Mouse (Mus musculus) forebrain, embryonic 16.5 days (tissue): ENCODE data around the gene Kcnj13. TPM values are rescaled to one million over a fixed set of nuclear protein-coding genes. Genes with fewer than 3 reads are reported as not detected.

Experiments
- ATAC-seq: fragments of 200-750 bp; cut with Nextera tagmentation; 2 replicates; pipeline ENCODE4 v1.8.0; 2017; ENCODE audit warnings: mild to moderate bottlenecking, moderate library complexity
- H3K27ac ChIP-seq: fragments of 300-500 bp; sonication (generic); 2 replicates; pipeline ENCODE4 v1.5.1; 2014; ENCODE audit warnings: low read length, control low read depth
- H3K27me3 ChIP-seq: fragments of 300-500 bp; sonication (generic); replicated peaks from 2 replicates; pipeline ENCODE4 v1.6.1; 2014; ENCODE audit warnings: low read length; ENCODE audit not compliant: control insufficient read depth, insufficient read depth
- H3K36me3 ChIP-seq: fragments of 300-500 bp; sonication (generic); 2 replicates; pipeline ENCODE4 v1.6.1; 2014; ENCODE audit not compliant: control insufficient read depth, insufficient read depth
- H3K4me1 ChIP-seq: fragments of 300-500 bp; sonication (generic); replicated peaks from 2 replicates; pipeline ENCODE4 v1.6.1; 2014; ENCODE audit warnings: low read length; ENCODE audit not compliant: control insufficient read depth, insufficient read depth
- H3K4me2 ChIP-seq: fragments of 300-500 bp; sonication (generic); 2 replicates; pipeline ENCODE4 v1.6.1; 2014; ENCODE audit warnings: mild to moderate bottlenecking, low read length, control low read depth
- H3K4me3 ChIP-seq: fragments of 300-500 bp; sonication (generic); replicated peaks from 2 replicates; pipeline ENCODE4 v1.5.1; 2014; ENCODE audit warnings: mild to moderate bottlenecking, low read length, control low read depth
- H3K9ac ChIP-seq: fragments of 300-500 bp; sonication (generic); replicated peaks from 2 replicates; pipeline ENCODE4 v1.6.1; 2014; ENCODE audit warnings: low read depth, low read length, control low read depth
- H3K9me3 ChIP-seq: fragments of 300-500 bp; sonication (generic); 2 replicates; pipeline ENCODE4 v1.6.1; 2016; ENCODE audit warnings: low read length; ENCODE audit not compliant: control insufficient read depth
- WGBS: fragments of 180-500 bp; shearing (Covaris S2); extraction: QIAGEN DNeasy Blood & Tissue Kit; methylation state at CpG from one replicate; pipeline ENCODE4 v1.1.7; 2014; 5-methylcytosine and 5-hydroxymethylcytosine counted together
- polyA plus RNA-seq: library from polyadenylated mRNA; unstranded; fragments of >200 nt; fragmentation: Nextera tagmentation; extraction: Ambion mirVana; gene quantifications from 2 replicates; pipeline ENCODE4 v1.2.1, GENCODE M21; 2015

Kcnj13 gene
- polyA plus RNA-seq, 1 experiment from 2014 or later, result 7.1 TPM

DNA sequence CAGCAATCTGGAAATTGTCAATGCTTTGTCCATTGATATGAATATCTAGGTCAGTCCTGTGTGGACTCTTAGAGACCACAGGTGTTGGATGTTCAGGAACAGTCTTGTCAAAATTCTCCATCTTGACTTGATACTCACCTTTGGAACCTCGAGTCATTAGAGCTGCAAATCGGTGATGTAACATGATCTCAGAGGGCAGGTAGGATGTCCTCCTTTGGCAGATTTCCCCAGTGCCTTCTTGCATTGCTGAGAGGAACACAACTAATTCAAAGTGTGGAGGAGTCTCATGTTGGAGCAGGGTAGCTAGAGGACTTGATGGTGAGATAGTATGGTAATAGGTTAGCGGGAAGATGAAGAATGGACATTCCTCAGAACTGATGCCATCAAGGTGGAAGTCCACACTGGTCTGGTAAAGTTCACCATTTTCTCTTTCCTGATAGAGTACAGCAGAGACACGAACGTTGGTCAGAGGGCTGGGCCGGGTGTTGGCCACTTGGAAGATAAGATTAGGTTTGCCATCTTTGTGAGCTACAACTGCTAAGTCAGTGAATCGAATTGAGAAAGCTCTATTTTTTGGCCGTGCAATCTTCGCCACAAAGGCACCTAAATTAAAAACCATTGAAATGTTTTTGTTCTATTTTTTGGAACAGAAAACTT lies 8.0 kb downstream of the Kcnj13 start:
- no peak for ATAC-seq
- no peak overlapping the region for H3K9ac ChIP-seq
- no peak overlapping the region for H3K4me2 ChIP-seq
- peaks cover 3% of the 10 kb centered on the region for H3K36me3 ChIP-seq
- 91% methylated on average over 9 of the region's 9 CpGs for WGBS
- no peak overlapping the region for H3K27ac ChIP-seq
- H3K9me3 ChIP-seq, result no peaks in the 10 kb centered on the region
- no peaks in the 10 kb centered on the region for H3K4me1 ChIP-seq
- no peak overlapping the region for H3K4me3 ChIP-seq
- H3K27me3 ChIP-seq, result no peaks in the 10 kb centered on the region

DNA sequence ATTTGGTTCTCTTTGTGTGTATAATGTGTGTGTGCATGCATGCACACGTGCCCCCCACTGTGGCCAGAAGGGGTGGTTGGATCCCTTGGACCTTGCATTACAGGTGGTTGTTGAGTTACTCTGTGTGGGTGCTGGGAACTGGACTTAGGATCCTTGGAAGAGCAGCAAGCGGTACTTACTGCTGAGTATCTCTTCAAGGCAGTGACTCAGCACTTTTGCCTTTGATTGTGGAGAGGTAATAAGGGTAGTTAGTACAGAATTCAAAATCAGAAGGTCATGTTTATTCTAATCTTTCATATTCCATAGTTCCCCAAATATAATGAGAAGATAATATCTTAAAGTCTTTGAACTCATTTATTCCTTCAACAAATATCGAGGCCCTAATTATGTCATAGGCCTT lies 13.4 kb downstream of the Kcnj13 start:
- WGBS, result 97% methylated on average over 3 of the region's 3 CpGs
- no peak overlapping the region for H3K4me3 ChIP-seq
- no peaks in the 10 kb centered on the region for H3K4me1 ChIP-seq

DNA sequence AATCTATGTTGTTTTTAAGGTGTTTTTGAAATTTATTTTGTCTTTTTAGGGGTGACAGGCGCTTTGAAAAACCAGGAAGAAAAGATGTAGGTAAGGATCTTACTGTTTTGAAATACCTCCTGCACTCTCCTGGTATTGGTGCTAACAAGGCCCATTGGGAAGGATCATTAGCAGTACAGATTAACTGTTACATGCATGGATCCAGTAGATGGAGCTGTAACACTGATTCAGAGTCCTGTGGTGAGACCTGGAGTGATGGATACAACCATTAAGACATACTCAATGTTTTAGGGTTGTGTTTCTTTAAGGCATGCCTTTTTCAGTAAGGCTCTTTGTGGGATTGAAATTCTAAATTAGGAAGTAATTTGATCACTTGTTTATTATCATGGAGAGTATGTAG lies 14.6 kb downstream of the Kcnj13 start:
- H3K27ac ChIP-seq, result no peak overlapping the region
- H3K4me1 ChIP-seq, result no peaks in the 10 kb centered on the region
- ATAC-seq, result no peak
- no peaks in the 10 kb centered on the region for H3K9me3 ChIP-seq
- no peak overlapping the region for H3K4me2 ChIP-seq
- H3K36me3 ChIP-seq, result peaks cover 3% of the 10 kb centered on the region; the same call in 1 of the 2 replicates
- 94% methylated on average over 1 of the region's 1 CpGs for WGBS
- no peak overlapping the region for H3K9ac ChIP-seq
- no peaks in the 10 kb centered on the region for H3K27me3 ChIP-seq
- no peak overlapping the region for H3K4me3 ChIP-seq

More for the DNA sequence above, 13.4 kb downstream of the Kcnj13 start:
- no peak for ATAC-seq
- H3K27ac ChIP-seq, result no peak overlapping the region
- H3K27me3 ChIP-seq, result no peaks in the 10 kb centered on the region
- no peak overlapping the region for H3K4me2 ChIP-seq
- no peak overlapping the region for H3K9ac ChIP-seq
- H3K36me3 ChIP-seq, result no peaks in the 10 kb centered on the region; the same call in 1 of the 2 replicates
- no peaks in the 10 kb centered on the region for H3K9me3 ChIP-seq

DNA sequence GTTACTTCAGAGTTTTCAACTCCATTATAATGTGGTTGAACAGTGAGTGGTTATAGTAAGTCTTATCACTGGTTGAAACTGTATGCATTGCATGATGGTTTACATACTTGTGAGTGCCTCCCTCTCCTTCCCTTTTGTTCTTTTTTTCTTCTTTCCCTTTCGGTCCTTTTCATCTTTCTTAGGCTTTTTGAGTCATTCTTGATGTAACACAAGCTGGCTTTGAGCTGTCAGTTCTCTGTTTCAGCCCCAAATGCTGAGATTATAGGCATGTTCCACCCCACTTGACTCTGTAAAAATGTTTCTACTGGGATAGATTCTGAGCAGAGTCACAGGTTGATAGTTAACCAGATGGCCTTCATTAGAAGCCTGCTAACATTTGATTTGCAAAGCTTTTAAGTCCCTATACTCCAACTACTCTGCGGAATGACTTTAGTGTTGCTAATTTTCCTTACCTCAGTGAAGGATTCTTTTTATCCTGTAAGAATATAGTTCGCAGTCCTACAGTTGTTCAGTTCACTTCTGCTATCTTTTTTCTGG lies 16.4 kb downstream of the Kcnj13 start:
- Histone ChIP-seq H3K9me3 (no peaks in the 10 kb centered on the region), H3K4me1 (no peaks in the 10 kb centered on the region), H3K4me2 (no peak overlapping the region), H3K9ac (no peak overlapping the region), H3K36me3 (peaks cover 8% of the 10 kb centered on the region), H3K4me3 (no peak overlapping the region), H3K27ac (no peak overlapping the region), H3K27me3 (no peaks in the 10 kb centered on the region)
- no peak for ATAC-seq
- 92% methylated on average over 3 of the region's 3 CpGs for WGBS

DNA sequence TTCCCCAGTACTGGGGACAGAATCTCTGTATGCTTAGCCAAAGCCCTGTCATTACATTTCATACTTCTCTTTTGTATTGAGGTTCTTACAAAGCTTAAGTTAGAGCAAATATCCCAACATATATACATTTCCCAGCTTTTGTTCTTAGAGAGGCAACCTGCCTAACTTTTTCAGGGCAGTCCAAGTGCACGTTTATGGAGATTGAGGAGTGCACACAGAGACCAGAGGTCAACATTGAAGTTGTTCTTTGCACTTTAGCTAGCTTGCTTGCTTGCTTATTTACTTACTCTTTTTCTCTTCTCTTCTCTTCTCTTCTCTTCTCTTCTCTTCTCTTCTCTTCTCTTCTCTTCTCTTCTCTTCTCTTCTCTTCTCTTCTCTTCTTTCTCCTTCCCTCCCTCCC lies 34.3 kb downstream of the Kcnj13 start:
- H3K4me2 ChIP-seq, result no peak overlapping the region
- peaks cover 9% of the 10 kb centered on the region for H3K36me3 ChIP-seq
- H3K4me3 ChIP-seq, result no peak overlapping the region
- no peaks in the 10 kb centered on the region for H3K9me3 ChIP-seq
- no peaks in the 10 kb centered on the region for H3K4me1 ChIP-seq
- no peak overlapping the region for H3K27ac ChIP-seq
- H3K27me3 ChIP-seq, result no peaks in the 10 kb centered on the region
- no peak for ATAC-seq
- 74% methylated on average over 1 of the region's 1 CpGs for WGBS
- H3K9ac ChIP-seq, result no peak overlapping the region

DNA sequence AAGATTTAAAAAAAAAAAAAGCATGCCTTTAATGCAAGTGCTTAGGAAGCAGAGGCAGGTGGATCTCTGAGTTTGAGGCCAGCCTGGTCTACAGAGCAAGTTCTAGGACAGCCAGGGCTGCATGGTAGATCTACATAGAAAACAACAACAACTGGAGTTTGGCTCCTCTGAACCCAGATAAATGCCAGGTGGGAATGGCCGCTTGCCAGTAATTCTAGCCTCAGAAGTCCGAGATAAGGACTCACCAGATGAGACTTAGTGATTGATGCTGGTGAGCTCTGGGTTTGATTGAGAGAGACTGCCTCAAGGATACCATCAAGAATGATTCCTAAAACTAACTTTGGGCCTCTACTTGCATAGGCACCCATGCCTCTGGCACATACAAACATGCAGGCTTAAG lies 44.0 kb downstream of the Kcnj13 start:
- Histone ChIP-seq H3K9me3 (no peaks in the 10 kb centered on the region), H3K4me1 (no peaks in the 10 kb centered on the region), H3K9ac (no peak overlapping the region), H3K27ac (no peak overlapping the region), H3K27me3 (no peaks in the 10 kb centered on the region), H3K4me2 (no peak overlapping the region), H3K4me3 (no peak overlapping the region), H3K36me3 (no peaks in the 10 kb centered on the region)
- WGBS, result 83% methylated on average over 2 of the region's 2 CpGs
- ATAC-seq, result no peak

Other genes with a start within 250 kb of the Kcnj13 start
- 13.4 and 25.3 TPM in 2 replicates for gene Ecel1, start 238.2 kb downstream of the Kcnj13 start, polyA plus RNA-seq
- 2.8 and 3.1 TPM in 2 replicates for gene Prss56, start 211.4 kb downstream of the Kcnj13 start, polyA plus RNA-seq
- not detected in 2 replicates for gene Chrnd, start 204.1 kb downstream of the Kcnj13 start, polyA plus RNA-seq
- gene Chrng, start 190.1 kb downstream of the Kcnj13 start, polyA plus RNA-seq, result not detected in 2 replicates
- 88.1 and 93.6 TPM in 2 replicates for gene Eif4e2, start 180.8 kb downstream of the Kcnj13 start, polyA plus RNA-seq
- gene Efhd1, start 130.4 kb downstream of the Kcnj13 start, polyA plus RNA-seq, result 0.66 and 1.4 TPM in 2 replicates
- gene Gigyf2, start 67.7 kb downstream of the Kcnj13 start, polyA plus RNA-seq, result 70.1 and 70.2 TPM in 2 replicates
- gene Snorc, start 75.5 kb upstream of the Kcnj13 start, polyA plus RNA-seq, result not detected in 2 replicates
- 0.20 and 0.56 TPM in 2 replicates for gene Neu2, start 115.2 kb upstream of the Kcnj13 start, polyA plus RNA-seq
- gene Ngef, start 179.1 kb upstream of the Kcnj13 start, polyA plus RNA-seq, result 26.3 and 36.4 TPM in 2 replicates
- gene Inpp5d, start 225.6 kb upstream of the Kcnj13 start, polyA plus RNA-seq, result 2.8 and 4.3 TPM in 2 replicates